Mouse (Mus musculus) CD4-positive, CD25-positive, alpha-beta regulatory T cell, adult 2 months (primary cell): ENCODE measurements around the gene Ubap1l.

ENCODE experiments used
- DNase-seq: peaks from one replicate; pipeline ENCODE4 v3.0.0-alpha.2; 2012; ENCODE audit warnings: low read depth, low spot score

The Ubap1l gene

DNA sequence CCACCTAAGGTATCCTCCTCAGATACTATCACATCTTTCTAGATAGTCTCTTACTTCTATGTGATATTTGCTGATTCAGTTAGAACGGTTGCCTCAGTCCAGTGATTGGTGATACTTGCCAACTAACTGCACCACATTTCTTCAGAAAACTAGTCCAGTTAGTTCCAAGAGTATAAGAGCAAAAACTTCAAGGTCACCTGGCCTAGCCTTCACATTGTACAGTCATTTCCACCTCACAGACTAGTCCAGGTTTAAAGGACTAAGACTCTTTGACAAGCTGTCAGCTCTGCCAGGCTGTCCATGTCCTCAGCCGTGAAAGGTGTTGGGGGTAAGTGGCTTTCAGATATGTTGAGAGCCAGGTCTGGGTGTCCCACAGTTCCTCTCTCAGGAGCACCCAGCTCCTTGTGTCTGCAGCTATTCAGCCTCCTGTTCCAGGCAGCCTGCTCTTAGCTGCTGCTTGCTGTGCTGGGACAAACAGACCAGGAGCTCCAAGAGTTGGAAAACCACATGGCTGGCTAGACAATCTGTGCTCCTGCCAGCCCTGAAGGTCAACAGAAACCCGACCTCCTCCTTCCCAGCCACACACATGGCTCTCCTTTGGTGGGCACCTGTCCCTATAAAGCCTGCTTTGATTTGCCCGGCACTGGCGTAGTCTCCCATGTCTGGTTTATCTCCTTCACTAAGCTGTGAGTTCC lies 13.8 kb downstream of the Ubap1l start:
- no peak for DNase-seq

DNA sequence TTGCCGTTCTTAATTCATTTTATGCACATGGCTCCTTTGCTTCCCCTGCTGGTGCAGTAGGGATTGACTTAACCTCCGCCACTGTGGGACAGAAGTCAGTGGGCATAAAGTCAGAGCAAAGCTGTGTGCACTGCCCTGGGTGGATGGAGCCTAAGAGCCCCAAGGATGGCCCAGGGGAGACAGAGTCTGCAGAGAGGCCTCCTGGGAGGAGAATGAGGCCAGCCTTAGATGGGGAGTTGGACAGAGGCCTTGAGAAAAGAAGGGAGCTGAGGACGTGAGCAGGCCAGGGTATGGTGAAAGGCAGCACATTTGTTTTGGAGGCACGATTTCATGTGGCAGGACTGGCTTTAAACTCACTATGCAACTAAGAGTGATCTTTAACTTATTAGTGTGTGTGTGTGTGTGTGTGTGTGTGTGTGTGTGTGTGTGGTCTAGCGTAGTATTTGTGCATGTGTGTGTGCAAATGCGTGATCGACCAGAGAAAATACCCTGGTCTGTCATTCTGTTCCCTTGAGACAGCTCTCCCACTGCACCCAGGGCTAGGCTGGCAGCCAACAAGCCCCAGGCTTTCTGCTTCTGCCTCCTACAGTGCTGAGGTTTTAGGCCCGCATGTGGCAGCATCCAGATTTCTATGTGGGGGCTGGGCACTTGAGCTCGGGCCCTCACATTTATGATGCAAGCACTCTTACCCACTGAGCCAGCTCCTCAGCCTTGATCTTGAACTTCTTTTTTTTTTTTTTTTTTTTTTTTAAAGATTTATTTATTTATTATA lies 14.5 kb downstream of the Ubap1l start:
- no peak for DNase-seq

DNA sequence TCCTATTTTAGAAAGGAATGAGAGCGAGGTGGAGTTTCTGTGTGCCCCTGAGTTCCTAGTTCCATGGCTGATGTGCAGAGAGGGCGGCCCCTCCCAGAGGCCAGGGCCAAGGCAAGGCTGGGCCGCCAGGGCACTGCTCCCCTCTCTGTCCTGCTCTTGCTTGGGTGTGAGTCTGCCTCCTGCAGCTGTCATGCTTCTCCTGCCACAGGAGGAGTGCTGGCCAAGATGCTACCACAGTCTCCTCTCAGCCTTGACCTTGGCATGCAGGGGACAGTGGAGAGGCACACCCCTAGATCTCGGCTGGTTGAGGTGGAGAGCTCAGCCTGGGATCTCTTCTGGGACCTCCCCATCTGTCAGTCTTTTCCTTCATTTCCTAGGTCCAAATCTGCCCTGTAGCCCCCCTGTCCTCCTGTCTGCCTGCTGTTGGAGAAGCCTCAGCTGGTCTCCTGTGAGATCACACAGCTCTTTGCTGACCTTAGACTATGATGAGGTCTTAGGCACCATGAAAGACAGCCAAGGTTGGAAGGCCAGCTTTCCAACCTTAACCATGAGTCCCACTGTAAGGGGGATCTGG lies 20.3 kb downstream of the Ubap1l start:
- no peak for DNase-seq

DNA sequence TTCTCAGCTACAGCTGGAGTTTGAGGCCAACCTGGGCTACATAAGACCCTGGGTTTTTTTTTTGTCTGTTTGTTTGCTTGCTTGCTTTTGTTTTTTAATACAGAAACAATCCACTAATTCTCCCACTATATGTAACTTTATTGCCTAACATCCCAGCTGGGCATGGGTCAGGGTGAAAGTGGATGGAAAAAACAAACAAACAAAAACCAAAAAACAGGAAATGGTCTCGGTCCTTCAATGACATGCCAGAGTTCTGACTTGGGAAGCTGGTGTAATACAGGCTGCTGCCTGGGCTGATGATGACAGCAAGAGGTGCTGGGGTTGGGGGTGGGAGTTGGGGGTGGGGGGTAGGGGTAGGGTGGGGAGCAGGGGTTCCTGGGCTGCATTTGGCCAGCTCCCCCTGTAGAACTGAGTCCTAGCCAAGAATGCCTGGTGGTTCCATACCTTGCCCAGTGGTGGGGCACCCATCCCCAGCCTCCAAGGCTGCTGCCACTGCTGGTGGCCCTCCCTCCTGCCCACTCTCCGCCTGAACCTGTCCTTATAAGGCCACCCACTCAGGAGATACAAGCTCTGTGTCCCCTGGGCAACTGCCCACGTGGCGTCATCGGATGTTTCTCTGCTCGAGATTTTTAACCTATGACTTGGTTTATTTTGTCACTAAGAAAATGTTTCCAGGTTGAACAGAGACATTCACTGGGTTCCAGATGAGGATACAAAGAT lies 21.4 kb downstream of the Ubap1l start:
- DNase-seq, result no peak

DNA sequence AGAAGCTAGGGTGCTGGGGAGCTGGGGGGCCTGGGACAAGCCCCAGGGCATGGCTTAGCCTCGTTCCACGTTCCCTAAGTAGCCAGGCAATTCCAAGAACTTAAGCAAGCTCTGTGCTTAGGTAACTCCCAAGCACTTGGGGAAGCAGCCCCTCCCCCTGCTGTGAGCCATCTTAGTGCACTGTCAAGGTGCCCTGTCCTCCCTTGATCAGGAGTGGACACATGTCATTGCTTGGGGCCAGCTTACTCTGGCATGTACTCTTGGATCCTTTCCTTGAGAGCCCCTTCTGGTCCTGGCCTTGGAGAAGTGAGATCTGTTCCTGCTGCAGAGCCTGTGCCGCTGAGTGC lies 21.9 kb downstream of the Ubap1l start:
- DNase-seq, result no peak

DNA sequence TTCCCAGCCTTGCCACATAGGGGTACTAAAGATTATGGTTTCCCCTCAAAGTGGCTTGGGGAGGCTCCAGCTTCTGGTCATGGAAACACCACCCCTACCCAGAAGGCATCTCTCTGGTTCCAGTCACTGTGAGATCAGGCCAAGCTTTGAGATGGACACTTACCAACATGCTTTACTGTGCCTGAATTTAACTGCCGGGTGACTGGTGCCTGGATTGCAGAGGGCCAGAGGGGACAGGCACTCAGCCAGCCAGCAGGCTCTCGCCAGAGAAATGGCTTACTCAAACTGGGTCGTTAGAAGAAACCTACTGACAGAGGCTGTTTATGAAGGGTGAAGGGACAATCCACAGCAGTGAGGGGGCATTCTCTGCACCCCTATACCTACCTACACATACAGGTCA lies 23.4 kb downstream of the Ubap1l start:
- no peak for DNase-seq

DNA sequence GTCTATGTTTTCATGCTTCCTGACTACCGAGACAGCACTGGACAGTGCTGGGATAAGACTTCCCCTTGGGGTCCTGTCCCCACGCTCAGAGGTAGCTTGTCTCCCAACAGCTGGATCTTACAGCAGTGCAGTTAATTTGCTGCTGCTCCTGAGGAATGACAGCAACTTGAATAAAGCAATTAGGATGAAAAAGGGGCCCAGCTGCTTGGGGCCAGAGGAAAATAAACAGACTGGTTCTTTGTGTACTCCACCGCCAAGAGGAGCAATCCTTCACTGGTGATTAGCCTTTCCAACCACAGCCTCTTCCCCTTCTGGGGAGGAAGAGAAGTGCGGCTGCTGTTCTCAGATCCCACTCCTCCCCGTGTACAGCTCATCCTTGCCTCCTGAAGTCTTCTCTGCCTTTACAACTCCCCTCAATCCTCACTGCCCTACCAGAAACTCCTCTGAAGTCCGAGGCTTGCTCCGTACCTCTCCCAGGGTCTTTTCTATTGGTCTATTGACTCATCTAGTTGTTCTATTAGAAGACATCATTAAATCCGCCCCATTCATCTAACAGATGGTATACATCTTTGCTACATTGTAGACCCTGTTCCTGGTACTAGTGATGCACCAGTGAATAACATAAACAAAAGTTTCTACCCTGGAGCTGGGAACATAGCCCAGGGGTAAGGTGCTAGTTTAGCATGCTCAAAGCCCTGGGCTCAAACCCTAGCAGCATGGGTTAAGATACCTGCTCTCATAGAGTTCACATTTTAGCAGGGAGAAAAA lies 25.7 kb downstream of the Ubap1l start:
- no peak for DNase-seq

DNA sequence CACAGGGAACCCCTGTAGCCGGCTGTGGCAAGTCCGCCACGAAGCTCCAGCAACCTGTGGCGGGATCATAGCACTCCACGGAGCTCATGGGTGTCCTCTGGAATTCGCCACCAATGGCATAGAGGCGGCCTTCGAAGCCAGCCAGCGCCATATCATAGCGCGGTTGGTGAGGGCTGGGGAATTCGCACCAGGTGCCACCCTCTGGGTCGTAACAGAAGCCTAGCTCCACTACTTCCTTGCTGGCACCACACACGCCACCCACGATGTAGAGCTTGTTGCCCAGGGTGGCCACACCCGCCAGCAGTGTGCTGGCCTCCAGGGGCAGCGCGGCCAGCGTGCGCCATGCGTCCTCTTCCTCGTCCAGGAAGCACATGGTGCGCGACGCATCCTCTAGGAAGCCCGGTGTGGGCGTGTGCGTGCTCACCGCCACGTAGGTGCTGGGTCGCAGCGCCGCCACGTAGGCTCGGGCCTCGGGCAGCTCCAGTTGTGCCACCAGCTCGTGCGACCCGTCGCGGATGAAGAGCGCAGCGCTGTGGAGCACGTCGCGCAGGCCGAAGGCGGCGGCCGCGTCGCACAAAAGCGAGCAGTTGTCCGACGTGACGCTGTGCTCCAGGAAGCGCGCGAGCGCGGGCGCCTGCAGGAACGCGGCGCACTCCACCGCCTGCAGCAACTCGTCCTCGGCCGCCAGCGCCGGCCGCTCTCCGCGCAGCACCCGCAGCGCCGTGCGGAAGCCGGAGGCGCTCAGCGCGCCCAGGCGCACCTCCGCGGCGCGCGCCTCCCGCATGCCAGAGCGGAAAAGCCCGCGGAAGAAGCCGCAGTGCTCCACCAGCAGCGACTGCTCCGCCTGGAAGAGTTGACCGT lies 30.1 kb downstream of the Ubap1l start:
- peak; percentile 4 for DNase-seq

DNA sequence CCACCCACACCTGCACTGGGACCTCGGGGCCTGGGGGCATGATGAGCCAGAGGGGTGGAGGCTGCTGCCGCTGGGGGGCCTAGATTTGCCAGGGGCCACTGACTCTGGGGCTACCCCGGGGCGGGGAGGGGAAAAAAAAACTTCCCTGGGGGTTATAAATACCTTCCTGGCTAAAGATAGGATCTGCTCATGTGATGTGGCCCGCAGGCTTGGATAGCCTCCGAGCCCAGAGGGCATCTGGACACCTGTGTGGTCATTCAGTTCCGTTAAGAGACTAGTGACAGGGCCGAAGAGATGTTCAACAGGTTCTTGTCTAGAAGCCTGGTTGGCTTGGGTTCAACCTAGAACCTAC lies 30.7 kb downstream of the Ubap1l start, which contains the start of gene Kbtbd13:
Gene Kbtbd13, minus strand, starts transcription at position 40 of the 352 bp plus-strand sequence.
- no peak for DNase-seq

DNA sequence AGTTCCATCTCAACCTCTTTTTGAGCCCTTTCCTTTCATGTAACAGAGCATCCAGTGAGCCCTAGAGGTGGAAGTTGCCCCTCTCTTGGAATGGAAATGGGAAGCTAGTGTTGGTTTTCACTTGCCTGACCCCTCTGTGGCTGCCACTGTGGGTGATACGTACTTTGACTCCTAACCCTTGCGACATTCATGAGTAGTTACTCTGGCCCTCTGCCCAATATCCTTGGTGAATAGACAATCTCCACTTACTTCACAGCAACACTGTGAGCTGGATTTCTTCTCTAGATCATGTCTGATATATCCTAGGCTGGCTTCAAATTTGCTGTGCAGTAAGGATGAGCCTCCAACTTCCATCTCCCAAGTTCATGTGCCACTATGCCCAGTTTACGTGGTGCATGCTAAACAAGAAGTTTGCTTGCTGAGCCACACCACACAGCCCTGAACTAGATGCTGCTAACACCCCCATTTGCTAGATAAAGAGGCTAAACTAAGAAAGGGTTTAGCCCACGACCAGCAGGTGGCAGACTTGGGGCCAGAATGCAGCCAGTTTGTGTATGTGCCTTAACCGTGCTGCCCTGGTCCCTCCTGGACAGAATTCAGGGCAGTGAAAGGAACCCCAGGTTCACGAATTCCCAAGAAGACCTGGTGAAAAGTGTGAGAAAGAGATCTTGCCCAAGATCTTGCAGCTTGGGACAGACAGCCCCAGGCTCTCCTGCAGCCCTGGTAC lies 32.0 kb downstream of the Ubap1l start:
- DNase-seq, result peak; percentile 71

DNA sequence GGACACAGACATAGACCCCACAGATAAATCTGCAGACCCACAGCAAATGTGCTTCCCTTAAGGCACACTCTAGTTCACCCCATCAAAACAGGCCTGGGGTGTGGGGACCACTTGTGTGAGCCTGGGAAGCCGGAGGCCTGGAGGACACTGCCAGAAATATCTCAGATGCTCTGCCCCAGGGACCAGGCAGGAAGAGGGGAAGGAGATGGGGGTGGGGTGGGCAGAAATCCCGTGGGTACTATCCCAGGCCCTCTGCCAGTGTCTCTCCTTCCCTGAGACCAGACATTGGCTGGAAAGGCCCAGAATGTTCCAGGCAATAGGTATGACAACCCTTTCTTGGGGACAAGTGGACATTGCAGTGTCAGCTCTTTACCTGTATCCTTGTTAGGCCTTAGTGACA lies 32.8 kb downstream of the Ubap1l start:
- no peak for DNase-seq

DNA sequence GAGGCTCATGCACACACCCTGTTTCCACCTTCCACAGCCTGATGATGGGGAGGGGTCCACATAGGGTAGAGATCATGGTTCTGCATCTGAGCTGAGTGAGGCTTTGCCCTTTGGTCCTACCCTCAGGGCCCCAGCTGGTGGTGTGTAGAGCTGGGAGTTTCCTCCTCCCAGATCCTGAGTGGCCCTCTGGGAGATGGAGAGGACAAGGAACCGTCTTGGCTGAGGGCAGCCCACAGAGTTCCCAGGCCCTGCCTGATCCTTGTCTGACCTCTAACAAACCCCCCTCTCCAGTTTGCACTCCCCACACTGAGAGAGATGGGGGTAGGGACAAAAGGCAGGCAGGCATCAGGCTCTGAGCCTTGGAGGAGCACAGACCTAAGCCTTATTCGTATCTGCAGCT lies 33.5 kb downstream of the Ubap1l start:
- DNase-seq, result no peak

DNA sequence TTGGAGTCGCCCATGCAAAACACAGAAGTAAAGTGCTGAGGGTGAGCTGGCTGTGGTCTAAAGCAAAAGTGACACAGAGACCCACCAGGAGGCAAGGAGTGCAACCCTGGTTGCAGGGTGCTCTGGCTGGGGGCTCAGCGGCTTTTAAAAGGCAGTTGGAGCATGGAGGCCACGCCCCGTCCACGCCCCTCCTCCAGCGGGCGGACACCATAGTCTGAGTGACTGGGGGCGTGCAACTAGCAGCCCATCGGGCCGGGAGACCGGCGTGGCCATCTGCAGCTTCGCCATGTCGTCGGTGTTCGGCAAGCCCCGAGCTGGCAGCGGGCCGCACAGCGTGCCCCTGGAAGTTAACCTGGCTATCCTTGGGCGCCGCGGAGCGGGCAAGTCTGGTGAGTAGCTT lies 37.4 kb downstream of the Ubap1l start, which contains the start of gene Rasl12:
Gene Rasl12, plus strand, starts transcription at position 228 of the 400 bp plus-strand sequence.
- DNase-seq, result peak; percentile 53

DNA sequence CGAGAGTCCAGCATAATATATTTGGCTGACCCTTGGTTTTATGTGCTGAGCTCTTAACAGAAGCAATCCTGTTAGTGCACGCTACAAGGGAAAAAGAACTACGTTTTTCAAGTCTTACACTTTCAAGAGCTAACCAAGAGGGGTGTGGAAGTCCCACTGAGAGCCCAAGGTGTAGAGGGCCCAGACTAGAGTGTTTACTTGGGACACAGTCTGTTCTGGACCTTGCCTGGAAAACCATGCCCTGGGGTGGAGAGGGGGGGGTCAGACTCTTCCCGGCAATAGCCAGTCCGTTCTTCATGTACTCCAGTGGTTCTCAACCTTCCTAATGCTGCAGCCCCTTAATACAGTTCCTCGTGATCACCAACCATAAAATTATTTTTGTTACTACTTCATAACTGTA lies 39.1 kb downstream of the Ubap1l start:
- no peak for DNase-seq

DNA sequence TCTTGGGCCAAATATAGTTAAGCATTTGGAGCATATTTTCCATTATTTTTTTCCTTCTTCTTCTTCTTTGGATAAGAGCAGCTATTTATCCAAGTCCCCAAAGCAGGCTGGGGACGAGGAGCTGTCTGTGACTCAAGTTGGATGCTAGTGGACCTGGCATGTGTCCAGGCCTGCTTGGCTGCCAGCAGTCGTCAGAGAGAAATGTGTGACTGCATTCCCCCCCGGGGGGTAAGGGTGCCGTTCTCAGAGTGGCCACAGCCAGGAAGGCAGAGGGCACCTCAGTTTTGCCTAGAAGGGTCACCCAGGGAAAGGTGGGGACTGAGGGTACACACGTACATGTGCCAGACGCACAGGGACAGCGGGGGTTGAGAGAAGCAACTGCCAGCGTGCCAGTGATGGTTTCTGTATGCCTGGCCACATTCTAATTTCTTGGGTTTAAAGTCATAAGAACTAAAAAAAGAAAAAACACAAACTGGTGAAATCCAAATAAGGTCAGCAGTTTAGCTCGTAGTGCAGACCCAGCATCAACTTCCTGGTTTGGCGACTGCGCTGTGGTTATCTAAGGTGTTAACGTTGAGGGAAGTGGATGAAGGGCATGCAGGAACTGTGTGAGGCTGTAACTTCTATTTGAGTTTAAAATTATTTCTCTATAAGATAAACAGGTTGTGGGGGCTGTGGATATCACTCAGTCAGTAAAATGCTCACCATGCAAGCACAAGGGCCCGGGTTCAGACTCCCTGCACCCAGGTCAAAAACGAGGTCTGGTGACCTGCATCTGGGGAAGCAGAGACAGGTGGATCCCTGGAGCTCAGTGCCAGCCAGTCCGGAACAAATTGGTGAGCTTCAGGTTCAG lies 43.7 kb downstream of the Ubap1l start:
- DNase-seq, result no peak

DNA sequence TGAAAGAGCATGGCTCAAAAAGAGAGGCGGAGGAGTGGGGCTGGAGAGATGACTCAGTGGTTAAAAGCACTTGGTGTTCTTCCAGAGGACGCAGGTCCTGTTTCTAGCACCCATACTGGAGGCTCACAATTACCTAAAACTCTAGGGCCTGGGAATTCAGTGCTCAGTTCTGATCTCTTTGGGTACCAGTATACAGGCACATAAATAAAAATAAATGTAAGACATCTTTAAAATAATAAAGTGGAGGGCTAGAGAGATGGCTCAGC lies 44.3 kb downstream of the Ubap1l start:
- DNase-seq, result no peak

DNA sequence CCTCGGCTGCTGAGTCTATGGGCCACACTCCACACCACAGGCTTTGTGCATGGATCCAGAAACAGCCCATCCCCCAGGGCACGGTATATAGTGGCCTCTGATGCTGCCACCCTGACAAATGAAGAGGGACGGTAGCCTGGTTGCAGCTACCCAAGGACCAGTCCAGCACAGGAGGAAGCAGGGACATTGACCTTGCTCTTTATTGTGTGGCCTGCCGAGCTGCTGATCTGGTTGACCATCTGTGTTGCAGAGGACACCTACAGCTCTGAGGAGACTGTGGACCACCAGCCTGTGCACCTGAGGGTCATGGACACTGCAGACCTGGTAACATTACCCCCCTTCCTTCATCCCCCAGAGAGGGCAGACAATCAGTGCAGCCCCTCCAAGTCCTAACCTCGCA lies 46.5 kb downstream of the Ubap1l start:
- no peak for DNase-seq

DNA sequence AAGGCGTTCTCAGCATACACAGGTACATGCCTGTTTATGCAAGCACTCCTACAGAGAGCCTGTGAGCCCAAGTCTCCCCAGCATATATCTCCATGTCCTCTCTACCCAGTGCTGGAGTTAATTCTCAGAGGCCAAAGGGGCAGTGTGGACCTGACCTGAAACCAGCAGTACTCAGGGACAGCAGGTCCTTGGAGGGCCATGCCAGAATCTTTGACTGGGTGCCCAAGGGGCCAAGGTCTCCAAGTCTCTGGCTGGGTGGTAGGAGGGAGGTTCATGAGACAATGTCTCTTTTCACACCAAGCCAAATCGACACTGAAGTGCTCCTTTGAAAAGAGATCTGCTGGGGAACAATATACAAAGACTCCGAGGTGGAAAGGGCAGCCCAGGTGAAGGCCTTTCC lies 47.0 kb downstream of the Ubap1l start:
- DNase-seq, result no peak

DNA sequence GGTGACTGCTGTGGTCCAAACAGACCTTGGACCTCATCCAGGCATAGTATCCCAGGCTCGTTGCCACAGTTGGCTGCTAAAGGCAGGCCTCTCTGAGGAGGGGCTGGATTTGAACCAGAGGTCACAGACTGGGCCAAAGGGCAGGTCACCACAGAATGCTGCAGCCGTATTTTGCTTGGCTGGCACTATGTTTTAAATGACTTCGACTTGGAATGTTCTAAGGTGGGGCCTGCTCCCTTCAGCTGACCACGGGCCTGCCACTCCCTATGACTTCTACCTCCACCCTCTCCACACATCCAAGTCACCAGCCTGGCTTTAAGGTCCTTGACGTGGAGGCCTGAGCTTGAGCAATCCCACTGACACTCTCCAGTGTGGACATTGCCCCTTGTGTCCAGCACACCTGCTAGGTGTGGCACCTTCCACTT lies 48.0 kb downstream of the Ubap1l start:
- DNase-seq, result no peak
